Mouse (Mus musculus): ENCODE measurements around the gene Acan.
A peak's percentile ranks its signal among the peaks of the same experiment; 100 is the strongest.

The Acan gene

DNA sequence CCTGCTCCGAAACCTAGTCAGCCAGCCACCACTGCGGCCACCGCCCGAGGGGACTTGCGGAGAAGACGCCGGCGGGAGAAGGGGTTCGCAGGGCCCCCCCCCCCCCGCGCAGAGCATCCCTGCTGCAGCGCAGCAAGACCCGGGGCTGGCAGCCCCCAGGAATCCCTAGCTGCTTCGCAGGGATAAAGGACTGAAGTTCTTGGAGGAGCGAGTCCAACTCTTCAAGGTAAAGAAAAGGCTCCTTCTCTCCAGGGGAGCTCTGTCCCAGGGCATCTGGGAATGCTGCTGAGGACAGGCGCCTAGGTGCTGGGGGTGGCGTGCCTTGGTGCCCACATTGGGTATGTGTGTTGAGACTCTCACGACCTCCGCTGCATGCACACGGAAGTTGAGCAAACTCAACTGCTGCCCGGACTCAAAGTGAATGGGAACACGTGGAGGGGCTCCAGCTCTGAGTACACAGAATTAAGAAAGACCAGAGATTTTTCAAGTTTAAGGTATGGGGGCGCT, at the start of gene Acan:
Gene Acan, plus strand, starts transcription at position 101 of the 507 bp plus-strand sequence.
- DNase-seq, result no peak

DNA sequence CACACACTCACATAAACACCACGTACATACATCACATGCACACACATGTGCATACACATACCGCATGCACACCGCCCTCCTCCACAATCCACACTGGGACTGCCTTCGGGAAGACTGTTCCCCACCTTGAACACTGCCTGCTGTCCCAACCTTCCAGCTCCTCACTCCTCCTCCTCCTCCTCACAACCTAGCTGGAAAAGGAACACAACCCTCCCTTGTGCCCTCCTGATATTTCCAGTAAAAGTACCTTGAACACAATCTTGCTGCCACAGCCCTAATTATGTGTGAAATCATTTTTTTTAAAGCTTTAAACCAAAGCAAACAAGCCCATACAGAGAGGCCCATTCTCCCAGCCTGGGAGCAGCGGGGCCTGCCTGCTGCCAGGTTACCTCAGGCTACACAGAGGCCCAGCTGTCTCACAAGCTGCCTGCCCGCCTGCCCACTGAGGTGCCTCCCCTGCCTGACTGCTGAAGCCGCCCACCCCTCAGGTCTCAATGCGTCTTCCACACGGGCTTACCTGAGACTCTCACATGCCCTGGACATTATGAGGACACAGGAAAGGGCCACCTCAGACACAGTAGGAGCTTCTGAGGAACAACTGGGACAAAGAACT, 31.9 kb upstream of the Acan start:
- DNase-seq, result no peak

- no peak for DNase-seq
Observed at GRCm38 (mm10) chr7:79029138-79029537, 24.1 kb upstream of the Acan start.

GRCm38 (mm10) chr7:79033745-79034144, 19.5 kb upstream of the Acan start:
- no peak for DNase-seq

GRCm38 (mm10) chr7:79034521-79034920, 18.8 kb upstream of the Acan start:
- no peak for DNase-seq

DNA sequence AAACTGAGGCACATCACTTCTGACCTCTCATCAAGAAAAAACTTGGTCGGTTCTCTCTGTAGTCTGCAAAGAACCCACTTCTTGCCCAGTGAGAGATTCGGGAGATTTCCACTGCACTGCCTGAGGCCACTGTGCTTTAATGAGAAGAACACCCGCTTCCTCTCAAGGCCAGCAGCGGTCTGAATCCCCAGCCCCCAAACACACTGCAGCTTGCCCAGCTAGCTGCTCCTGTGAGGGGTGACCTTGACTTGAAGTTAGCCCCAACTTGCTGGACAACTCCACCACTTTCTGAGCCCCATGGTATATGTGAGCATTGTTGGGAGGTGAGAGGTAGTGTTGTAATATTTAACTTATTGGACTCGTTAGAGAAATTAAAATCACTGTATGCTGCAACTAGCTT, 1.2 kb upstream of the Acan start:
- DNase-seq, result no peak

DNA sequence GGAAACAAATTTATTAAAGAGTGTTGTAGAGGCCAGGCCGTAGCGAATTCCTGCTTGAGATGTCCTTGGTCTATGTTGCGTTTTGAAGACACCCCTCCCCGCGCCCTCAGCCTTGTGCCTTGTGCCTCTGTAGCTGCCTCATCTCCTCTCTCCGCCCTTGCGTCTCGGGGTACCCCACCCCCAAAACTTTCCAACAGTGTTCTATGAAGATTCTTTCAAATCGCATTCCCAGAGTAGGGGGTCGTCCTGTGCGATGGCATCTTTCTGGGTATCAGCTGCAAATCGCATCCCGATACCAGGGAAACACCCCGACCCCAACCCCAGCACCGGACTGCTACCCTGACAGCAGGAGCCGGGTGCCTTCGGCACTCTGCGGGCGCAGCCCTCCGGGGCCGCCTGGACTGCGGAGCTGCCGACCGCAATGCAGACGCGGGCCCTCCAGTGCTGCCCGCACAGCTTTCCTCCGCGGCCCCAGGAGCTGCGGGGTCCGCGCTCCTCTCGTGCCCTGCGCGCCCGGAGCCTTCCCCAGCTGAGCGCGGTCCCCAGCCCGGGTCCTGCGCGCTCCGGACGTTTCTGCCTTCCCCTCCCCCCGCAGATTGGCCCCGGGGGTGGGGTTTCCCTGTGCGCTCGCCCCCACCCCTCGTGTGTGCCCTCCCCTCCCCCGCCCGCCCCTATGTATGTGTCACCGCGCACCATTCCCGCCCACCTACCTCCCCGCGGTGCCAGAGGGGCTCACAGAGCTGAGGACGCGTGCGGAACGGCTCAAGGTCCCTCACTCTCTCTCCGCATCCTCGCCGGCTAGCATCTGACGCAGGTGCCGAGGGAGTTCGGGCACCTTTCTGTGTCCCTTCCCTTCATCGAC, 531 bp upstream of the Acan start:
- DNase-seq, result no peak

- no peak for DNase-seq
Observed at GRCm38 (mm10) chr7:79054111-79054510, 828 bp downstream of the Acan start.

DNA sequence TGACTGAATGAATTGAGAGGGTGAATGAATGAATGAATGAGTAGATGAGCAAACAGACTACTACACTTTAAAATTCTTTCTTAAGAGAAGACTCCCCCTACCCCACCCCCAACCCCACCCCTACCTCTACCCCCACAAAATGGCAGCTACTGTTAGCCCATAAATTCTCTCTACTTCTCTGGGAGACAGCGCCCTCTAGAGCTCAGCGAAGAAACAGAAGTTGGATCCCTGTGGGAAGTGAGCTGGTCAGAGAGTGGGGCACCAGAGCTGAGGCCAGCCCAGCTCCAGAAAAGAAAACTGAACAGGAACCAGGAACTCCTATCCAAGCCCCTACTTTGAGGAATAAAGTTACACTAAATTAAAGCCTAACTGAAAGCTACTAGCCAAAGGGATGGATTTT, 5.3 kb downstream of the Acan start:
- DNase-seq, result no peak

GRCm38 (mm10) chr7:79067466-79067865, 14.2 kb downstream of the Acan start:
- no peak for DNase-seq

DNA sequence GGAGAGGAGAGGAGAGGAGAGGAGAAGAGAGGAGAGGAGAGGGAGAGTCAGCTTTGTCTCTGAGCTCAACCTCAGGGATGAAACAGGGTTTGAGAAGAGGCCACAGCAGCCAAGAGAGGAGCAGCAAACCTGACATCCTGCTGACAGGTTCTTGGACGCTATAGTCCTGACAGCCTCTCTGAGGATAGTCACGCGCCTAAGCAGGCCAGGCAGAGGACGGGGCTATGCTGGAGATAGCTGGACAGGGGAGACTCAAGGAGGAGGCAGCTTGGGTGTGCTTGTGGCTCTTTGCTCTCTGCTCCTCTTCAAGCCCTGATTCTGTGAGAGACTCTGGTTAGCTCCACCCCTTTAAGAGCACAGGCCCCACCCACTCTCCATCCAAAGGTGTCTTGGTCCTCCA, 14.9 kb downstream of the Acan start:
- no peak for DNase-seq

DNA sequence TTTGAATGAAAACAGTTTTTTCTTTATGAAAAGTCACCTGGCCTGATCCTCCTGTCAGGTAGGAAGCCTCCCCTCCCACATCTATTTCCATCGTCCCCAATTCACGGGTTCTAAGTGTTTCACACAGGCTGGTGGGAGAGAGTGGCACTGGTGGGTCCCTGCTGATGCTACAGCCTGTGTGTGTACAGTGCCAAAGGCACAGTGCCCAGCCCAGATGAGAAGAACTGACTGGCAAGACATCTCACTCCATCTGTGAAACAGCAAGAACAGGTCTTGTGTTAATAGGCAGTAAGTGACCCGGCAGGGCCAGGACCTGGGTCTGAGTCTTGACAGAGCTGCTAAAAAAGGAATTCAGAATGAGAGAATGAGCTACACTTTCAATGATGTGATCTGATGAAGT, 25.9 kb downstream of the Acan start:
- no peak for DNase-seq

DNA sequence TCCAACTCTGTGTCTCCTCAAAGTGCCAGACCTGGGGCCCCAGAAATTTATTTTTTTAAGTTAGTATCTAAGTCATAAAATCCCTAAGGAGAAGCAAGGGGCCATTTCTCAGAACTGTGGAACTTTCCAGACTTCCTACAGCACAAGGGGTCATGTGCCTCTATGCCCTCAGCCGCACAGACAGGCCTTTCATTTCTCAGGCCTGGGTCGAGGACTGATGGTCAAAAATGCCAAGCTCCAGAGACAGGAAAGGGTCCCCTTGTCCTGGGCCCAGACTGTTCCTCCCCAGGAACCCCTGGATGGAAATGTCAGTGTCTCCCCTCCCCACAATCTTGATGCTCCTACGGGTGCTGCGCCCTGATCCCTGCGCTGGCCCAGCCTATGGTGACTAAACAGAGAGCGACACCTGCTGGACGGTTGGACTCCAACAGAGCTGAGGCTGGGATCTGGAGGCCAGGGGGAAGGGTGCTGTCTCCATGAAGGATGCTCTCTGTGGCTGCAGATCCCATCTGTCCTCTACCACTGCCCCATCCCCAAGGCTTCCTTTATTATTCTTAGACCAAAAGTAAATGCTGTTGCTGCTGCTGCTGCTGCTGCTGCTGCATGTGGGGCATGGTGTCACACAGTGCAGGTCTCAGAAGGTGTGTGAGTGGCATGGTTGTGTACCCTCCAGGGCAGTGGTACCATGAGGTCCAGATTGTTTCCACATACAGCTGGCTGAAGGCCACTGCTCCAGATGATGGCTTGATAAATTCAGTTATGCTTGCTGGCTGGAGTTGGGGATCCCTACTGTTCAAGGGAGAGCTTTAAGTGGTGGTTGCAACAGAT, 27.5 kb downstream of the Acan start:
- DNase-seq, result peak; percentile 6

GRCm38 (mm10) chr7:79089111-79089510, 35.8 kb downstream of the Acan start:
- DNase-seq, result no peak

DNA sequence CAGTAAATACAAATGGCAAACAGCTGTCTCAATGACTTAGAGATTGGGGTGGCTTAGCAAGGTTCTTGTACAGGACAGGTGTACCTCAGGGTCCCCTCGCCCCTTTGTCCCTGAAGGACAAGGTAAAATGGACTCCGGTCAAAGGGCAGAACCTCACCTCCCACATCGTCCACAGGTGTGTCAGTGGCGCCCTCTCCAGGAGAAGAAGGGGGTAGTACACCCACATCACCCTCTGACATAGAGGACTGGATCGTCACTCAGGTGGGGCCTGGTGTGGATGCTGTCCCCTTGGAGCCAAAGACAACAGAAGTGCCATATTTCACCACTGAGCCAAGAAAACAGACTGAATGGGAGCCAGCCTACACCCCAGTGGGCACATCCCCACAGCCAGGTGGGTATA, 43.2 kb downstream of the Acan start:
- DNase-seq, result no peak

GRCm38 (mm10) chr7:79113848-79114247, 60.6 kb downstream of the Acan start:
- no peak for DNase-seq

- no peak for DNase-seq
Observed at GRCm38 (mm10) chr7:79123465-79123864, 70.2 kb downstream of the Acan start.

GRCm38 (mm10) chr7:79129883-79130282, 76.6 kb downstream of the Acan start:
- DNase-seq, result no peak

GRCm38 (mm10) chr7:79130385-79130784, 77.1 kb downstream of the Acan start:
- DNase-seq, result no peak

- no peak for DNase-seq
Observed at GRCm38 (mm10) chr7:79130843-79131444, 77.7 kb downstream of the Acan start, which contains the start of gene Hapln3. Hapln3 (minus strand) TSS chr7:79131018.

DNA sequence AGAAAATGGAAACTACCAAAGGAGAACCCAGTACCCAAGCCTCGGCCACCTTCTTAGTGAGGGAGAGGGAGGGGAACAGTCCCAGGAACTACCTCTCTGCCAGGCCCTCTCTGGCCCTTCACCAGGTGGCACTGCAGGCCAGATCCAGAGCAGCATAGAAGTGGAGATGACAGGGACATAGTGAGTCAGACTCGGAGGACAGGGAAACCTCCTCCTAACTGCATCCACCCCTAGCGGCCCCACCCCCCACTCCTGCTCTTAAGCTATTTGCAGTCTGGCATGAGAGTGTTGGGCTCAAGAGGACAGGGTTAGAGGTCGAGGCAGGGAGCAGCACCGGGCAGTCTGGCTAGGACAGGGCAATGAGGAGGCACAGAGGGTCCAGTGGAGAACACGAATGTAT, 80.1 kb downstream of the Acan start:
- DNase-seq, result no peak

DNA sequence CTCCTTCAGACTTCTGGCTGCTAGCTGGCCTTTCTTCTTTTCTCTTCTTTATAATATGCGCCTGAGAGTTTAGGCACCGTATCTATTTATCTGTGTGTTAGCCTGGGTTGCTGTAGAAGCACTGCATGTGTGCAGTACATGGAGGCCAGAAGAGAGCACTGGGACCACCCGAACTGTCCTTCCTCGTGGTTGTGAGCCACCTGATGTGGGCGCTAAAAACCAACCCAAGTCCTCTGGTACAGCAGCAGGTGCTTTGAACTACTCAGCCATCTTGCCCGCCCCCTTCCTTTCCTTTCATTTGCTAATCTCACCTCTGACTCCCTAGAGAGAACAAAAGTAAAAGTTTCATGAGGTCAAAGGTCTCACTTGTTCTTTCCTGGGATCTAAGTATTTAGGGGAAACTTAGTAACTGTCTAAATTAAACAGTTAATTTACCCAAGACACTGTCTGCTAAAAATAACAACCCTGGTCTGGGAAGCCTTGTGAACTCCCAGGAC, 86.1 kb downstream of the Acan start:
- DNase-seq, result no peak
